Mouse (Mus musculus) stomach, postnatal 0 days (tissue): Measurements from ENCODE around the gene Hyal2.

ENCODE experiments used
- CTCF ChIP-seq: IDR thresholded peaks from 2 replicates; pipeline ENCODE4 v1.5.1; 2016; ENCODE audit warnings: antibody characterized with exemption, low read depth, mild to moderate bottlenecking, moderate library complexity
- EP300 ChIP-seq: optimal IDR thresholded peaks from 2 replicates; pipeline ENCODE3; 2016; ENCODE audit warnings: antibody characterized with exemption

DNA sequence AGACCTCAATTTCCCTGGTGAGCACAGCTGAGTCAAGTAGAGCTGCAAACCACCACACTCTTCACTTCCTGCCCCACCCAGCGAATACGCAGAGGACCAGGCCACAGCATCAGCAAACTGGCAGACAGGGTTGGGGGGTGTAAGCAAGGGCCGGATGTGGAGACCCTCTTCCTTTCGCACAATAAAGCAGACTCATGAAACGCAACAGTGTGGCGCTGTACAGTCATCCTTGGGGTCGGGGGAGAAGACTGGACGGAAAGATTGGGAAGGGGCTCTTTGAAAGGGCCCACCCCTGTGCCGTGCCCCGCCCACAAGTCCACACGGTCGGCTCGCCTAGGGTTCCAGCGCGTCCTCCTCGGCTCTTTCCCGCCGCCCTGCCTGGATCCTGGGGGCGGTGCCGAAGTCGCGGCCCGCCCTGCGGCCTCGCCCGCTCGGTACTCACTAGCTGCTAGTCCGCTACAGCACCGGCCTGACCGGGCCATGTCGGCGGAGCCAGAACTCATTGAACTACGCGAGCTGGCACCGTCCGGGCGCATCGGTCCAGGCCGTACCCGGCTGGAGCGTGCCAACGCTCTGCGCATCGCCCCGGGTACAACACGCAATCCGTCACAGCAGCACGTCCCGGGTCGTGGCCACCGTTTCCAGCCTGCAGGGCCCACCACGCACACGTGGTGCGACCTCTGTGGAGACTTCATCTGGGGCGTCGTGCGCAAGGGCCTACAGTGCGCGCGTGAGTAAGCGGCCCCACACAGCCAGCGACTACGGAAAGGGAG, 16.4 kb upstream of the Hyal2 start, which contains the start of gene Rassf1:
- TF ChIP-seq CTCF (no peak), EP300 (no peak)
